Mouse (Mus musculus) ZHBTc4 (cell line): Measurements from ENCODE around the gene Pan3.
A peak's percentile ranks its signal among the peaks of the same experiment; 100 is the strongest.
"Not testable (repeated sequence)": the region's sequence is repeated elsewhere in the genome, so short reads cannot be mapped to it uniquely, and the experiment has no call there.

ENCODE experiments used
- DNase-seq: peaks from one replicate; pipeline ENCODE4 v3.0.0-alpha.2; 2011; ENCODE audit warnings: low read depth, low spot score

Gene Pan3

GRCm38 (mm10) chr5:147551879-147552627 is 122.1 kb downstream of the Pan3 start:
- peak; percentile 13 for DNase-seq

DNA sequence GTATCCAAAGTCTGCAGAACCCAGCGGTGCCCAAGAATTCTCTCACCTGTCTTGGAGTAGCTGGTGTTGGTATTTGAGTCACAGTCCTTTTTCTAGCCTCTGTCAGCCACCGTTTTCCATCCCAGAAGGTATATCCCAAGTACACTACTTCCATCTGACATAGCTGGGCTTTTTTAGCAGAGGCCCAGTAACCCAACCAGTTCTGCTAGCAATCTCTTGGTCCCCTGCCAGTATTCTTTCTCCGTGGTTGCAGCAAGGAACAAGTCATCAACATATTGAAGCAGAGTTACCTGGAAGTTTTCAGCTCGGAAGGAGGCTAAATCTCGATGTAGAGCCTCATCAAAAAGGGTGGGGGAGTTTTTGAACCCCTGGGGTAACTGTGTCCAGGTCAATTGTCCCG is 127.7 kb downstream of the Pan3 start:
- DNase-seq = not testable (repeated sequence)

GRCm38 (mm10) chr5:147563511-147564139 is 133.7 kb downstream of the Pan3 start:
- DNase-seq = peak; percentile 24

GRCm38 (mm10) chr5:147564140-147564590 is 134.2 kb downstream of the Pan3 start:
- peak; percentile 32 for DNase-seq

DNA sequence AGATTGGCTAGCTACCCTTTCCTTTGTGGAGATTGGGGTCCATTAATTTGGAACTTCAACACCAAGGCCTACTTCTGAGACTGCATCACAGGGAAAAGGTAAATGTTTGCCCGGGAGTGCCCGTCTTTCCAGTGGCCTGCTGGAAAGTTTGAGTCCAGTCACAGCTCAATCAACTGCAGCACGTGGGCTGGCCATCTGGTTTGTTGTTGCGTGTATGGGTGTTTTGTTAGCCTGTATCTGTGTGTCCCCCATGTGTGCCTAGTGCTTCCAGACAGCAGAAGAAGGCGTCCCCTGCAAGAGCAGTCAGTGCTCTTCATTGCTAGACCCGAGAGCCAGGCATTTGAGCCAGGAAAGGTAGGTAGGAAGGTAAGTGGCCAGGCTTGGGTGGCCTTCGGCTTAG is 135.5 kb downstream of the Pan3 start:
- no peak for DNase-seq

DNA sequence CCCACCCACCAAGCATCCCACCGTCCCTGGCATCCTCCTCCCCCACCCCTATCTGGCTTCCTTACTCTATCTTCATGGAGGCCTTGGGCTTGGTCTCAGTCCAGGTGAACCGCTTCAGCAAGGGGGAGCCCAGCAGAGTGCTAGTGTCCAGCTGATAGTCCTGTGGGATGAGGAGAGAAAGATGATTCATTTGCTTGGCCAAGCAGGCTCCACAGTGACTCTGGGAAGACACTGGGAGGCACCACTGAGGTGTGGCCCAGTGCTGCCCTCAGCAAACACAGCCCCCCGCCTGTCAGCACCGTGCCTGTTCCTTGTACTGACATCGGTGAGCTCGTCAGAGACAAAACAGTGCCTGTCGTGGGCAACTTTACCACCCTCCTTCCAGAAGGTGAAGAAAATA is 136.4 kb downstream of the Pan3 start:
- DNase-seq = no peak

- no peak for DNase-seq
Observed at GRCm38 (mm10) chr5:147572695-147573094, 142.7 kb downstream of the Pan3 start.

DNA sequence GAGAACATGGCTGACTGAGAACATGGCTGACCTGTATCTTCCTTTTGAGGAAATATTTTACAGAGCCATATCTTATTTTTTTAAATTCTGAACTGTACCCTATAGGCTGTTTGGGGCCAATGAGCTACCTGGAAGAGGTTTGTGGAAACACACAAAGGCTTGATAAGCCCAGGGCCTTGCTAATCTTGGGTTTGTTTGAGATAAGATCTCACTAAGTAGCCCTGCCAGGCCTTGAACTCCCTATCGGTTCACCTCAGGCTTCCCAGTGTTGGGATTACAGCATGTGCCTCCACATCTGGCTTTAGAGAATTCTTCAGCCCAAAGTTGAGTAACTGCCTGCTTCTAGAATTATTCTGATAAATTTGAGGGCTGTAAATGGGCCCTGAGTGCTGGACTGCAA is 143.6 kb downstream of the Pan3 start:
- no peak for DNase-seq

DNA sequence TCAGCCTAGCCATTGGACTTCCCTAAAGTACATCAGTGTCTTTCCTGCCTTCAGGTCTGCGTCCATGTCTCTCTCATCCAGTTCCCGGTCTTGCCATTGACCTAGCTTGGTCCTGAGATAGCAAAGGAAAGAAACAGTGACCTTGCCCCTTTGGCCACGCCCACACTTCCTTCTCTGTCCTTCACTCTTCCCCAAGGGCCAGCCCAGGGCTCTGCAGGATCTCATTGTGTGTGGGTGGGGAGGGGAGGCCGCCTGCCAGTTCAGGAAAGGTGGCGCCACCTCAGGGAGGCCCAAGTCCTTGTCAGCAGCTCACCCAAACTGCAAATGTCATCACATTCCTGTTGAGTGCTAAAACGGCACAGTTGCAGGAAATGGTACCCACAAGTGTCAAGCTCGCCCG is 144.6 kb downstream of the Pan3 start:
- peak; percentile 54 for DNase-seq

GRCm38 (mm10) chr5:147577003-147577402 is 147.0 kb downstream of the Pan3 start:
- DNase-seq = no peak

DNA sequence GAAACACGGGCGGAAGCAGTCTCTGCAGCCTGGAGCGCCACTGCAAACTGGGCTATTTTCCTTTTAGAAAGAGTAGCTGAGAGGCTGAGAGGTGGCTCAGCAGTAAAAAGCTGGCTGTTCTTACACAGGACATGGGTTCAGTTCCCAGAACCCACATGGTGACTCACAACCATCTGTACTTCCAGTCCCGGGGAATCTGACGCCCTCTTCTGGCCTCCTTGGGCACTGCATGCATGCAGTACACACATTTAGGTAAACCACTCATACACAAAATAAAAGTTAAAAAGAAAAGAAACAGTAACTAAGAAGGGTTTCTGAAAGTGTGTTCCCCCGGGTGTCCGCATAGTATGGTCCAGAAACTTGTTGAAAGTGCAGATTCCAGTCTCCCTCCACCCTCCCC is 149.2 kb downstream of the Pan3 start:
- peak; percentile 61 for DNase-seq

- DNase-seq = no peak
Observed at GRCm38 (mm10) chr5:147579691-147580090, 149.7 kb downstream of the Pan3 start.

DNA sequence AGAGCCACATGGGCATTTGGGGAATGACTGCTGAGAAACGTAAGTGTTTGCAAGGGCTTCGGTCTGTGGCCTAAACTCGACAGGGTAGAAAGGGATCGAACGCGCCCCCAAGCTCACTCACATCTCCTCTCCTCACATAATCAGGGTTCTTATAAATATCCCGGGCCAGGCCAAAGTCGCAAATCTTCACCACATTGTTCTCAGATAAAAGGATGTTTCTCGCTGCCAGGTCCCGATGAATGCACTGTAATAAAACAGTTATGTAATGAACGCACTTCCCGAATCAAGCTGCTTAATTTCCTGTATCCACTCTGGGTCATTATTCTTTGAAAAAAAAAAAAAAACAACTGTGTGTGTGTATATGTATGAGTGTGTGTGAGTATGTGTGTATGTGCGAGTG is 150.2 kb downstream of the Pan3 start:
- DNase-seq = no peak

DNA sequence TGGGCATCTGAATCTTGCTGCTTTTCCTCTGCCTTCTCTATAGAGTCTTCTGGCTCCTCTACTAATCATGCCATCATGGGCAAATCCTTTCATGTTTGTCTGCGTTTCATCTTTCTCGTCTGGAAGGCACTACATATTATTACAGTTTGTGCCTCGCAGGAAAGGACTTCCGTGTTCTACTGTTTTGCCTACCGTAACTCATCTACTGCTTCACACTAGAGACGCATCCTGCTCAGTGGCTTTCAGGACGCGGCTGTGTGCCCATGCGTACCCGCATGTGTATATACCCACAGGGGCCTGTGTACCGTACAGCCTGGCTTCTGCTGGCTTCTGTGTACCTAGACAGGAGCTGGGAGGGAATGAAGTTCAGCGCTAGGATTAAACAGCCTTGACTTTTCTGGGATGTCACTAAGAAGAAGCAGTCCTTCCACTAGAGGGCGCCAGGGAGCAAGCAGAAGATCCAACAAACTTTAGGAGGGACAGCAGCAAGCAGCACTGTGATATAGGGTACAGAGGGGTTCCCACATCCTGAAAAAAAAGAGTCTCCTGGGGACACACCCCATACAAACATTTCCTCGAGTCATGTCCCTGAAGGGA is 153.8 kb downstream of the Pan3 start:
- peak; percentile 85 for DNase-seq

DNA sequence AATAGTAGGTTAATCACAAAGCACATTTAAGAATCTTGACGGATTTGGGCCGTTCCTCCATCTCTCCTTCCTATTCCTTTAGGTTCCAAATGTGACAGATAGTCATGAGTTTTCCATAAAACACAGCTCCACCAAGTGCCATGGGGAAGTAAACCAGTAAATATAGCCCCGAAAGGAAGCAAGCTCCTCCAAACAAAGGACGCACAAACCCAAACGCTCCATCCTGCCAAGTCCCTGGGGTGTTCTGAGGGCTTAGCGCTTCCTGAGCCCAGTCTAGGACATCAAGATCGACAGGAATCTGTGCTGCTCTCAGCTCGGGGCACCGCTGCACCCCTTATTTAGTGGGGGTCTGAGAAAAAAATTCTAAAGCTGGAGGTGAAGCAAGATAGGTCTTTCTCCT is 154.7 kb downstream of the Pan3 start:
- no peak for DNase-seq

DNA sequence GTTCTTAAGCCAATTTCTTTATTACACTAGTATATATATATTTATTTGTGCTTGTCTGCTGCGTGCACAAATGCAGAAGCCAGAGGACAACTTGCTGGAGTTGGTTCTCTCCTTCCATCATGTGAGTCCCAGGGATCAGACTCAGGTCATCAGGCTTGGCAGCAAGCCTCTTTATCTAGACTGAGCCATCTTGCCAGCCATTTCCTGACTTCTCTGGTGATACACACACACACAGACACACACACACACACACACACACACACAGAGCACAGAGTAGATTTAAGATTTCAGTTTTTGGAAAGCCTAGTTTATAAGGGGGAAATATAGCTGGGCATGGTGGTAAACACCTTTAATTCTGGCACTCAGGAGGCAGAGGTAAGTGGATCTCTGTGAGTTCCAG is 155.1 kb downstream of the Pan3 start:
- no peak for DNase-seq

- DNase-seq = peak; percentile 24
Observed at GRCm38 (mm10) chr5:147589814-147590213, 159.9 kb downstream of the Pan3 start.

GRCm38 (mm10) chr5:147597825-147598224 is 167.9 kb downstream of the Pan3 start:
- no peak for DNase-seq
